Mouse (Mus musculus) thymus, postnatal 36 days (tissue): ENCODE measurements around the gene Bst2.
"Not testable (repeated sequence)": the region's sequence is repeated elsewhere in the genome, so short reads cannot be mapped to it uniquely, and the experiment has no call there.

ENCODE experiments used
- DNase-seq, 2 experiments: peaks; one replicate each; pipeline ENCODE4 v3.0.0; 2022; ENCODE audit warnings: mixed read lengths in 2 of 2

Bst2 gene

GRCm38 (mm10) chr8:71558958-71559690 lies 21.9 kb upstream of the Bst2 start:
- DNase-seq: peak; percentile 83 to 86

GRCm38 (mm10) chr8:71558071-71558957 lies 21.1 kb upstream of the Bst2 start, which contains the start of gene Tmem221:
Gene Tmem221 (minus strand): TSS chr8:71558871.
- DNase-seq: peak; percentile 71 to 85

- DNase-seq: no peak
These were observed 17.4 kb upstream of the Bst2 start for GRCm38 (mm10) chr8:71554644-71555043.

GRCm38 (mm10) chr8:71554001-71554400 lies 16.7 kb upstream of the Bst2 start:
- DNase-seq: no peak

- DNase-seq: no peak
These were observed 15.5 kb upstream of the Bst2 start for GRCm38 (mm10) chr8:71552770-71553169.

- DNase-seq: peak; percentile 25 to 66
These were observed 13.5 kb upstream of the Bst2 start for GRCm38 (mm10) chr8:71550754-71551153.

GRCm38 (mm10) chr8:71547590-71547989 lies 10.3 kb upstream of the Bst2 start:
- DNase-seq: peak; percentile 65 to 82

GRCm38 (mm10) chr8:71545053-71545452 lies 7.8 kb upstream of the Bst2 start:
- no peak for DNase-seq

- DNase-seq: no peak
These were observed 6.5 kb upstream of the Bst2 start for GRCm38 (mm10) chr8:71543755-71544154.

GRCm38 (mm10) chr8:71542632-71543343 lies 5.5 kb upstream of the Bst2 start, which contains the start of gene Mvb12a:
Gene Mvb12a (plus strand): TSS chr8:71542922.
- peak; percentile 90 to 93 for DNase-seq

- peak; percentile 60 to 75 for DNase-seq
These were observed 1.6 kb downstream of the Bst2 start for GRCm38 (mm10) chr8:71535663-71536062.

GRCm38 (mm10) chr8:71534263-71534810 lies 2.9 kb downstream of the Bst2 start:
- DNase-seq: no peak

GRCm38 (mm10) chr8:71530735-71531467 lies 6.4 kb downstream of the Bst2 start:
- not testable (repeated sequence) for DNase-seq

- peak; percentile 49 to 66 for DNase-seq
These were observed 8.7 kb downstream of the Bst2 start for GRCm38 (mm10) chr8:71528362-71529073.

GRCm38 (mm10) chr8:71527162-71527870 lies 9.9 kb downstream of the Bst2 start:
- no peak for DNase-seq

GRCm38 (mm10) chr8:71526272-71526671 lies 11.0 kb downstream of the Bst2 start:
- DNase-seq: no peak

GRCm38 (mm10) chr8:71525226-71526050 lies 11.8 kb downstream of the Bst2 start, which contains the start of gene Ccdc194:
Gene Ccdc194 (minus strand): TSS chr8:71525711.
- no peak for DNase-seq

GRCm38 (mm10) chr8:71521634-71522033 lies 15.6 kb downstream of the Bst2 start:
- peak; percentile 93 to 96 for DNase-seq

GRCm38 (mm10) chr8:71519037-71519825 lies 18.0 kb downstream of the Bst2 start:
- DNase-seq: peak; percentile 33 to 43
